Mouse (Mus musculus) kidney, adult 2 months (tissue): ENCODE measurements around the gene Pnmal2.
A peak's percentile ranks its signal among the peaks of the same experiment; 100 is the strongest.

Experiments used
- CTCF ChIP-seq: fragments of 200-500 bp; conservative IDR thresholded peaks from 2 replicates; pipeline ENCODE4 v1.5.1; 2011; ENCODE audit warnings: low read depth, mild to moderate bottlenecking, control low read depth, low read length, moderate library complexity, mixed read lengths; ENCODE audit not compliant: insufficient read depth, insufficient read length
- POLR2A ChIP-seq: fragments of 200-500 bp; IDR thresholded peaks from one replicate; pipeline ENCODE4 v1.6.1; 2011; ENCODE audit warnings: low read depth, low read length, control low read depth

- TF ChIP-seq CTCF (peak; percentile 51), POLR2A (no peak)
Observed at GRCm38 (mm10) chr7:16932704-16933577, 11.5 kb upstream of the Pnmal2 start.
